Mouse (Mus musculus) adrenal gland, adult 18-20 months (tissue): Measurements from ENCODE around the gene Ssb. TPM values are rescaled to one million over a fixed set of nuclear protein-coding genes. Genes with fewer than 3 reads are reported as not detected.
A peak's percentile ranks its signal among the peaks of the same experiment; 100 is the strongest.

Source experiments
- DNase-seq, 2 experiments: peaks; one replicate each; pipeline ENCODE4 v3.0.0; 2021 to 2022; ENCODE audit warnings: low spot score in 2 of 2
- long read RNA-seq, 2 experiments: library from polyadenylated mRNA; stranded (forward); transcript quantifications; one replicate each; pipeline ENCODE4 v2.0.0; 2021
- total RNA-seq, 2 experiments: library from RNA; stranded (reverse); gene quantifications; 1 replicate in 1 of 2; 2 replicates in 1 of 2; pipeline ENCODE4 v1.2.3; 2021

The Ssb gene
- total RNA-seq: 100 to 1,000 TPM; 137 to 172 TPM
- long read RNA-seq, experiment 1, transcript Ssb-201 (12 exons, 2,001 nt): major isoform, 65 of 81 reads
- long read RNA-seq, experiment 1, partial matches to known transcripts: 4 of 81 reads
- long read RNA-seq, experiment 1, other reads (novel, unspliced or antisense): 12 of 81 reads
- long read RNA-seq, experiment 2, transcript Ssb-201 (12 exons, 2,001 nt): major isoform, 176 of 235 reads
- long read RNA-seq, experiment 2, partial matches to known transcripts: 30 of 235 reads
- long read RNA-seq, experiment 2, other reads (novel, unspliced or antisense): 25 of 235 reads

- DNase-seq: peak; percentile 92 to 94
Measured at GRCm38 (mm10) chr2:69861485-69862091, at the start of gene Ssb. Gene Ssb (plus strand): TSS chr2:69861562.

- DNase-seq: no peak
Measured at GRCm38 (mm10) chr2:69816575-69816974, 44.8 kb upstream of the Ssb start.

GRCm38 (mm10) chr2:69818350-69819085, 42.8 kb upstream of the Ssb start:
- no peak for DNase-seq

- no peak for DNase-seq
Measured at GRCm38 (mm10) chr2:69820201-69820600, 41.2 kb upstream of the Ssb start.

GRCm38 (mm10) chr2:69821711-69822110, 39.7 kb upstream of the Ssb start, which contains the start of gene Klhl23:
Gene Klhl23 (plus strand): TSS chr2:69821944.
- DNase-seq: no peak

GRCm38 (mm10) chr2:69822361-69823128, 38.8 kb upstream of the Ssb start:
- DNase-seq: peak; percentile 41 to 44

GRCm38 (mm10) chr2:69823129-69823677, 38.2 kb upstream of the Ssb start:
- DNase-seq: peak; percentile 39 to 43

GRCm38 (mm10) chr2:69825898-69826297, 35.5 kb upstream of the Ssb start:
- no peak for DNase-seq

- DNase-seq: no peak
Measured at GRCm38 (mm10) chr2:69826380-69826779, 35.0 kb upstream of the Ssb start.

GRCm38 (mm10) chr2:69828031-69828430, 33.3 kb upstream of the Ssb start:
- DNase-seq: no peak

GRCm38 (mm10) chr2:69829680-69830079, 31.7 kb upstream of the Ssb start:
- no peak for DNase-seq

GRCm38 (mm10) chr2:69830116-69830515, 31.2 kb upstream of the Ssb start:
- no peak for DNase-seq

GRCm38 (mm10) chr2:69837244-69837967, 24.0 kb upstream of the Ssb start:
- no peak for DNase-seq

- no peak for DNase-seq
Measured at GRCm38 (mm10) chr2:69837996-69838395, 23.4 kb upstream of the Ssb start.

GRCm38 (mm10) chr2:69838707-69839106, 22.7 kb upstream of the Ssb start:
- no peak for DNase-seq

- no peak for DNase-seq
Measured at GRCm38 (mm10) chr2:69840261-69840660, 21.1 kb upstream of the Ssb start.

GRCm38 (mm10) chr2:69849215-69849614, 12.1 kb upstream of the Ssb start:
- no peak for DNase-seq

GRCm38 (mm10) chr2:69851427-69852058, 9.8 kb upstream of the Ssb start:
- DNase-seq: no peak

- no peak for DNase-seq
Measured at GRCm38 (mm10) chr2:69856392-69856791, 5.0 kb upstream of the Ssb start.

- DNase-seq: no peak
Measured at GRCm38 (mm10) chr2:69857882-69858281, 3.5 kb upstream of the Ssb start.
